Mouse (Mus musculus) forebrain, embryonic 11.5 days (tissue): ENCODE results near the gene Ptprd. TPM values are rescaled to one million over a fixed set of nuclear protein-coding genes. Genes with fewer than 3 reads are reported as not detected.

ENCODE experiments used
- ATAC-seq: fragments of 200-750 bp; cut with Nextera tagmentation; replicated peaks from 2 replicates; pipeline ENCODE4 v1.8.0; 2017; ENCODE audit warnings: moderate TSS enrichment; ENCODE audit not compliant: low FRiP score
- DNase-seq: peaks from one replicate; pipeline ENCODE4 v3.0.0-alpha.2; 2017; ENCODE audit warnings: low spot score
- H3K27ac ChIP-seq: fragments of 300-500 bp; sonication (generic); 2 replicates; pipeline ENCODE4 v1.5.1; 2014; ENCODE audit warnings: low read depth, low read length
- H3K27me3 ChIP-seq: fragments of 300-500 bp; sonication (generic); 2 replicates; pipeline ENCODE4 v1.6.1; 2014; ENCODE audit warnings: mild to moderate bottlenecking, low read length, mixed read lengths; ENCODE audit not compliant: control insufficient read depth, insufficient read depth
- H3K36me3 ChIP-seq: fragments of 300-500 bp; sonication (generic); 2 replicates; pipeline ENCODE4 v1.6.1; 2014; ENCODE audit warnings: mild to moderate bottlenecking, low read length, moderate library complexity, mixed read lengths; ENCODE audit not compliant: control insufficient read depth, insufficient read depth
- H3K4me1 ChIP-seq: fragments of 300-500 bp; sonication (generic); replicated peaks from 2 replicates; pipeline ENCODE4 v1.6.1; 2014; ENCODE audit warnings: low read length, mixed read lengths; ENCODE audit not compliant: control insufficient read depth, insufficient read depth
- H3K4me2 ChIP-seq: fragments of 300-500 bp; sonication (generic); 2 replicates; pipeline ENCODE4 v1.6.1; 2014; ENCODE audit warnings: low read depth, mild to moderate bottlenecking, low read length, moderate library complexity, mixed read lengths; ENCODE audit not compliant: severe bottlenecking
- H3K4me3 ChIP-seq: fragments of 300-500 bp; sonication (generic); 2 replicates; pipeline ENCODE4 v1.5.1; 2014; ENCODE audit warnings: low read depth, low read length
- H3K9ac ChIP-seq: fragments of 300-500 bp; sonication (generic); 2 replicates; pipeline ENCODE4 v1.6.1; 2014; ENCODE audit warnings: low read length
- H3K9me3 ChIP-seq: fragments of 300-500 bp; sonication (generic); 2 replicates; pipeline ENCODE4 v1.6.1; 2016; ENCODE audit warnings: low read length, mixed read lengths; ENCODE audit not compliant: control insufficient read depth
- WGBS: fragments of 180-500 bp; shearing (Covaris S2); extraction: QIAGEN DNeasy Blood & Tissue Kit; methylation state at CpG from one replicate; pipeline ENCODE4 v1.1.7; 2014; 5-methylcytosine and 5-hydroxymethylcytosine counted together
- polyA plus RNA-seq: library from polyadenylated mRNA; unstranded; fragments of >200 nt; fragmentation: Nextera tagmentation; extraction: Ambion mirVana; gene quantifications from 2 replicates; pipeline ENCODE4 v1.2.1, GENCODE M21; 2014

Ptprd gene
- polyA plus RNA-seq, 1 experiment from 2014 or later = 30.1 TPM

GRCm38 (mm10) chr4:76312593-76312992, 1899.2 kb downstream of the Ptprd start:
- Histone ChIP-seq H3K9me3 (no peaks in the 10 kb centered on the region), H3K4me3 (no peak overlapping the region), H3K36me3 (no peaks in the 10 kb centered on the region), H3K4me1 (no peaks in the 10 kb centered on the region), H3K27me3 (no peaks in the 10 kb centered on the region), H3K9ac (no peak overlapping the region), H3K27ac (no peak overlapping the region), H3K4me2 (no peak overlapping the region)
- DNase-seq (no peak), ATAC-seq (no peak)
- 99% methylated on average over 3 of the region's 3 CpGs for WGBS

GRCm38 (mm10) chr4:76305987-76306386, 1905.8 kb downstream of the Ptprd start:
- Histone ChIP-seq H3K4me1 (no peaks in the 10 kb centered on the region), H3K36me3 (no peaks in the 10 kb centered on the region), H3K9me3 (no peaks in the 10 kb centered on the region), H3K27ac (no peak overlapping the region), H3K9ac (no peak overlapping the region), H3K27me3 (no peaks in the 10 kb centered on the region), H3K4me2 (no peak overlapping the region), H3K4me3 (no peak overlapping the region)
- 89% methylated on average over 5 of the region's 5 CpGs for WGBS
- DNase-seq (no peak), ATAC-seq (no peak)

- ATAC-seq (no peak), DNase-seq (no peak)
- no peak overlapping the region for H3K27ac ChIP-seq
- H3K27me3 ChIP-seq = no peaks in the 10 kb centered on the region
- H3K4me3 ChIP-seq = no peak overlapping the region
- no peaks in the 10 kb centered on the region for H3K36me3 ChIP-seq
- WGBS = 90% methylated on average over 3 of the region's 3 CpGs
- H3K9me3 ChIP-seq = no peaks in the 10 kb centered on the region
- H3K9ac ChIP-seq = no peak overlapping the region
- no peaks in the 10 kb centered on the region for H3K4me1 ChIP-seq
- H3K4me2 ChIP-seq = no peak overlapping the region
Observed at GRCm38 (mm10) chr4:76297375-76297774, 1914.4 kb downstream of the Ptprd start.

- Histone ChIP-seq H3K4me2 (no peak overlapping the region), H3K4me1 (0 out of 2 replicates have a peak, but pooled peaks cover 2% of the 10 kb centered on the region), H3K27me3 (no peaks in the 10 kb centered on the region), H3K4me3 (no peak overlapping the region), H3K9ac (no peak overlapping the region), H3K27ac (no peak overlapping the region), H3K9me3 (no peaks in the 10 kb centered on the region), H3K36me3 (no peaks in the 10 kb centered on the region)
- DNase-seq (no peak), ATAC-seq (no peak)
- 86% methylated on average over 8 of the region's 8 CpGs for WGBS
Observed at GRCm38 (mm10) chr4:76292733-76293357, 1918.9 kb downstream of the Ptprd start.

GRCm38 (mm10) chr4:76290484-76290818, 1921.3 kb downstream of the Ptprd start:
- H3K4me1 ChIP-seq = 0 out of 2 replicates have a peak, but pooled peaks cover 2% of the 10 kb centered on the region
- H3K4me2 ChIP-seq = no peak overlapping the region
- DNase-seq (no peak), ATAC-seq (no peak)
- H3K27me3 ChIP-seq = no peaks in the 10 kb centered on the region
- H3K27ac ChIP-seq = no peak overlapping the region
- no peak overlapping the region for H3K4me3 ChIP-seq
- H3K36me3 ChIP-seq = no peaks in the 10 kb centered on the region
- H3K9ac ChIP-seq = no peak overlapping the region
- H3K9me3 ChIP-seq = no peaks in the 10 kb centered on the region
- 71% methylated on average over 1 of the region's 1 CpGs for WGBS

- 36% methylated on average over 12 of the region's 12 CpGs for WGBS
- DNase-seq (no peak), ATAC-seq (no peak; the same call in 1 of the 2 replicates)
Observed at GRCm38 (mm10) chr4:76289612-76290483, 1921.9 kb downstream of the Ptprd start.

GRCm38 (mm10) chr4:76286016-76286415, 1925.7 kb downstream of the Ptprd start:
- WGBS = 46% methylated on average over 2 of the region's 2 CpGs
- Histone ChIP-seq H3K4me3 (no peak overlapping the region), H3K27ac (no peak overlapping the region), H3K4me2 (no peak overlapping the region), H3K36me3 (no peaks in the 10 kb centered on the region), H3K27me3 (no peaks in the 10 kb centered on the region), H3K9me3 (no peaks in the 10 kb centered on the region), H3K9ac (no peak overlapping the region), H3K4me1 (0 out of 2 replicates have a peak, but pooled peaks cover 2% of the 10 kb centered on the region)
- DNase-seq = no peak
- ATAC-seq = no peak

More at GRCm38 (mm10) chr4:76289612-76290483, 1921.9 kb downstream of the Ptprd start:
- Histone ChIP-seq H3K4me3 (no peak overlapping the region), H3K9ac (no peak overlapping the region), H3K4me2 (0 out of 2 replicates have a peak overlapping the region, but pooled peaks have one; percentile 2), H3K4me1 (0 out of 2 replicates have a peak, but pooled peaks cover 2% of the 10 kb centered on the region), H3K27me3 (no peaks in the 10 kb centered on the region), H3K36me3 (no peaks in the 10 kb centered on the region), H3K27ac (no peak overlapping the region), H3K9me3 (no peaks in the 10 kb centered on the region)

GRCm38 (mm10) chr4:76282886-76283285, 1928.9 kb downstream of the Ptprd start:
- Histone ChIP-seq H3K4me3 (no peak overlapping the region), H3K27ac (no peak overlapping the region), H3K27me3 (no peaks in the 10 kb centered on the region), H3K9me3 (no peaks in the 10 kb centered on the region), H3K4me1 (no peaks in the 10 kb centered on the region), H3K9ac (no peak overlapping the region), H3K36me3 (no peaks in the 10 kb centered on the region), H3K4me2 (no peak overlapping the region)
- 20% methylated on average over 4 of the region's 4 CpGs for WGBS
- no peak for DNase-seq
- no peak for ATAC-seq
